Mouse (Mus musculus) large intestine, adult 2 months (tissue): ENCODE results near the gene Plcxd1. TPM values are rescaled to one million over a fixed set of nuclear protein-coding genes. Genes with fewer than 3 reads are reported as not detected.
"Not testable (repeated sequence)": the region's sequence is repeated elsewhere in the genome, so short reads cannot be mapped to it uniquely, and the experiment has no call there.

Experiments used
- DNase-seq: peaks from one replicate; pipeline ENCODE4 v3.0.0-alpha.2; 2012; ENCODE audit warnings: low read depth, low spot score
- WGBS: fragments of 180-500 bp; shearing (Covaris S2); methylation state at CpG from one replicate; pipeline ENCODE4 v1.1.7; 2018; 5-methylcytosine and 5-hydroxymethylcytosine counted together
- polyA plus RNA-seq: library from polyadenylated mRNA; depleted of rRNA; stranded (reverse); fragments of >200 nt; gene quantifications from 2 replicates; pipeline ENCODE4 v1.2.3, GENCODE M21; 2012; rRNA removed

Gene Plcxd1
- polyA plus RNA-seq, 1 experiment, result 0.36 TPM

DNA sequence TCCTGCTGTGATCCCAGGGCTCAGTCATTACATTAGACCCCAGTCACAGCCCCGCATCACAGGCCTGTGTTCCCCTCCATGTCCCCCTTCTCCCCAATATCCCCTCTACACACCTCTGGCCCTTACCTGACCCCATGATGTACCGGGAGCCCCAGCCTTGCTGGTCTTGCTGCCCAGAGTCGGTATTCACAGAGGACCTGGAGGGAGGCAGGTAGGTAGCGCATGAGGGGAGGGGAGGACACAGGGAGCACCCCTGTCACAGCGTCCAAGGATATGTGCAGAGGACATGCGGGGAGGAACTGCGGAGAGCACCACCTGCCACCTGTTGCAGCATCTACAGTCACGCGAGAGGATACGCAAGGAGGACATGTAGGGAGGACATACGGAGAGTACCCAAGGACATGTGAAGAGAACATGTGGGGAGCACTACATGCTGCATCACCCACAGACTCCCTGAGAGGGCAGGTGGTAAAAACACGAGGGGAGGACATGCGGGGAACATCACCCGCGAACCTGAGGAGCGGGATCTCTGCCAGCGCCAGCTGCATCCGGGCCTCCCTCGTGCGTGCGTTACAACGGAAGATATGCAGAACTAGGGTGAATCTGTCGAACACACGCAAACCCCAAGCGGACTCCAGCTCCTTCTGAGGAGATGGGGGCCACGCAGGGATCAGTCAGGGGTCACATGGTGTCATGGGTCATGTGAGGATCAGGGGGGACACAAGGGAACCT lies 6.5 kb downstream of the Plcxd1 start:
- no peak for DNase-seq
- WGBS, result 96% methylated on average over 26 of the region's 26 CpGs

DNA sequence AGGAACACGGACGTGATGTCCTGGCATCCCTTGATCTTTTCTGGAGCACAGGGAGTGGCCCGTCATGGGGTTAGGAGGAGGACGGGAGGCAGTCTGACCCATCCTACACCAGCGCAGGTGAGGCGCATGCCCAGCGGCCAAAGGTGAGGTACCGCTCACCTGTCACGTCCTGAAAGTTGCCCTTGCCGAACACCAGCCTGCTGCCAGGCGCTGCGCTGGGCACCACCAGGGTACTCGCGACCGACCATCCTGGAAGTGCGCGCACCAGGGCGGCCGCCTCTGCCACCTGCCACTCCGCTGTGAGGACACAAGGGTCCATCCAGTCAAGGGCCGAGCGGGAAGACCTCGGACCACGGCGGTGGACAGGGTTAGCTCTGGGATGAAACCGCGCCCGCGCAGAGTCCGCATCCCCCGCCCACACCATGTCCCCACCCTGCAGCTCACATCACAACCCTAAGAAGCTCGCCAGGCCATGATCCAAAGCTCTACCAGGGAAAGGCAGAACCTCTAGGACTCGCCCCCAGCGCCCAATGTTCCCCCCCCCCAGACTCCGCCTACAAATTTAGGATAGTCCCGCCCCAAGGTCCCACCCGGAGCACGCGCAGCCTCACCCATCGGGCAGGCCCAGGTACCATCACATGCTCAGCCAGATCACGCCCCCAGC lies 7.3 kb downstream of the Plcxd1 start:
- no peak for DNase-seq
- WGBS, result 16% methylated on average over 41 of the region's 41 CpGs

DNA sequence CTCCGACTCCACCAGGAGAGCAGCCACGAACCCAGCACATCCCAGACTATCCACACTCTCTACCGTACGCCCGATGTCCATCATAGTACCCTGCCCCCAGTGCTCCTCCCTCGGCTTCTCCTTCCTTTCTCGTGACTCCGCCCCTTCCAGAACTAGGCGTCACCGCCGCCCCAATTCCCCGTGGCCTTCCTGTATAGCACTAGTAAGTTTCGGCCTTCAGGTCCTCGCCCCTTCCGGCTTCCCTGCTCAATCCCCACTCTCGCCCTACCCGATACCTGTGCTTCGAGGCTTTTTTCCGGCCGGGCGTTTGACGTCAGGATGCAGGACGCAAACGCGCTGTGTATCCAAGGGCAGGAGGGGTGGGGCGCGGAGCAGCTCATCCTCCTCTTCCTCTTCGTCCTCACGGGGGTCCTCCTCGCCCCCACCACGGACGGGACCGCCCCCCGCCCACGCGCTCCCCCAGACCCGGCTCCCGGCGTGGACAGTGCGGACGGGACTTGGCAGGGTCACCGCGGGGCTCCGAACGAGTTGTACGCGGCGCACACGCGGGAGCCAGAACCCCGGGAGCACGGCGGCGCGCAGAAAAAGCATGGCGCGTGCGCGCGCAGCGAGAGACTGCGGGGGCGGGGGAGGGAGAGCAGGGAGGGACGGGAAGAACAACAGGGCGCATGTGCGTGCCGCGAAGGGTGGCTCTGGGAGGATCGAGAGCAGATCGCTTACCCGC lies 8.0 kb downstream of the Plcxd1 start, which contains the start of gene Gtpbp6:
Gene Gtpbp6 (minus strand): TSS at position 617 of the 724 bp plus-strand sequence.
- under 1% methylated on average over 71 of the region's 71 CpGs for WGBS
- peak; percentile 89 for DNase-seq

DNA sequence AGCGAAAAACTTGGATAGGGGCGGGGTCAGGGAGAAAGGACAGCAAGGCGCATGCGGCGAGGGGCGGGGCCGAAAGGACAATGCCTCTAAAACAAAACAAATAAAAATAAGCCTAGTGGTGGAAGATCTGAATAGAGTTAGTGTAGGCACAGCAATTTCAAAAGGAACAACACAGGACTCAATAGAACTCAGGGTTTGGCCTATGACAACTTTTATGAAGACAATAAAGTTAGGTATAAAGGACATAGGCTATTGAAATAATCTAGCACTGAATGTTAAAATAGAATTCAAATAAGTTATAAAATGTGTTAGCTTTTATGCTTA lies 8.5 kb downstream of the Plcxd1 start:
- under 1% methylated on average over 7 of the region's 7 CpGs for WGBS
- no peak for DNase-seq

DNA sequence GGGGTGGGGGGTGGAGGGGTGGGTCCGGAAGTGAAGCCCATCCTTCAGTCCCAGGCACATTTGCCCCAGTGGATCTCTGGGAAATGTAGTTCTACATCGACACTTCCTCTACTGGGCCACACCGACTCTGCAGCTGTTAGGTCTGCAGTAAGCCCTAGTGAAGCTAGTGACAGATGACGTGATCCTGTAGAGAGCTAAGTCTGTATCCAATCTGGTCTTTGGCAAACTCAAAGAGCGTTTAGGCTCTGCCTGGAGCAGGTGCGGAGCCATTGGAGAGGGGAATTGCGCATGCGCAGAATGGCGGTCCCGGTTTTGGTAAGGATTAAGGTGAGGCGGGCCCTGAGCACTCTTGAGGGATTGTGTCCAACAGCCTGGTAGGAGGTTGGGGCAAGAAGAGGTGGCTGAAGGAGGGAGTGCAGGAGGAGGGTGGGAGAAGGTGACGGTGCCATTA lies 10.2 kb downstream of the Plcxd1 start, which contains the start of gene Zfp605:
Gene Zfp605 (plus strand): TSS at position 102 of the 451 bp plus-strand sequence.
- 1% methylated on average over 12 of the region's 12 CpGs for WGBS
- DNase-seq, result peak; percentile 55

DNA sequence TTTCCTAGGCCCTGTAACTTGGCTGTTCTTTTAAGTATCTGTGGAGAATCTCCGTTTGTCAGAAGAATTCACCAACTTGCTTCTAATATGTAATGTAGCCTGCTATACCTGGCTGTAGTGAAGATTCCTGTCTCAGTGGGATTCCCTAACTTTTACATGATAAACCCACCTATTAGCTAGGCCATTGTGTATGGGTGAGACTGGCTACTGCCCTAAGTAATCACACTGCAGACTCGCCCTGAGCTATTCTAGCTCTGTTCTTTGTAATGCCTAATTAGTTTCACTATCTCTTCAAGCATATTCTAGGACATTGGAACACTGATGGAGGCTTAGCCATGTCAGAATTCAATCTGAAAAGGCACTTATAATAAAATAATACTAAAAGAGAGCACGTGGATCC lies 22.6 kb downstream of the Plcxd1 start:
- 85% methylated on average over 3 of the region's 3 CpGs for WGBS
- DNase-seq, result not testable (repeated sequence)

DNA sequence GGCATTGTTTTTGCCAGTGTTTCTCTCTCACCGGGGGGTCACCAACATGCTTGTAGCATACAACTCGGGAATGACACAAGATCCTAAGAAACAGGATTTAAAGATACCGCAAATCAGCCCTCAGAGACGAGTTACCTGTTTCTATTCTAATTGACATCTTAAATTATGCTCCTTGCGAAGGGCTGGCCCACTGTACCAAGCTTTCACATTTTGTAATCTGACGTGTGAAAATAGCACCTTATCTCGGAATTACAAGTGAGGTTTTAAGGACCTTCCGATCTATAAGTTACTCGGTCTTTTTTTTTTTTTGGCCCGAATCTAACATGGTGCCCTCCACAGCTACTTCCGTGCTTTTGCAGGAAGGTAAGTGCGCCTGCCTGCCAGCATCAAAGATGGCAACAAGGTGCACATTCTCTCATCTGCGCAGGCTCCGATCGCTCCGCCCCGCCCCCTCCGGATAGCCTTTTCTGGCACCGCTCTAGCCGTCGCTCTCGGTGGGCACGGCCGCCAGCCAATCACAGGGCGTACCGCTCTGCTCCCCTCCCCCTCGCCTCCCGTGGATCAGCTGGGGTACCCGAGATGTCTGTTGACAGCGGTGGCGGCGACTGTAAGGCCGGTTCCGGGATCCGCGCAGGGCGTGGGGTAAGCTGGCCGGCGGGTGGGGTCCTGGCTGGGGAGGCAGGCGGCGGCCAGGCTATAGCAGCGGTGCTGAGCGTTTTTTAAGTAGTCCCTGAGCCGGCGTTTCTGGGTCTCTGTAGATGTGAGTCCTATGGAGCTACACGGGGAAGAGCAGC lies 35.7 kb downstream of the Plcxd1 start, which contains the start of gene Chfr:
Gene Chfr (plus strand): TSS at position 550 of the 794 bp plus-strand sequence.
- DNase-seq, result peak; percentile 91
- WGBS, result 4% methylated on average over 46 of the region's 46 CpGs

DNA sequence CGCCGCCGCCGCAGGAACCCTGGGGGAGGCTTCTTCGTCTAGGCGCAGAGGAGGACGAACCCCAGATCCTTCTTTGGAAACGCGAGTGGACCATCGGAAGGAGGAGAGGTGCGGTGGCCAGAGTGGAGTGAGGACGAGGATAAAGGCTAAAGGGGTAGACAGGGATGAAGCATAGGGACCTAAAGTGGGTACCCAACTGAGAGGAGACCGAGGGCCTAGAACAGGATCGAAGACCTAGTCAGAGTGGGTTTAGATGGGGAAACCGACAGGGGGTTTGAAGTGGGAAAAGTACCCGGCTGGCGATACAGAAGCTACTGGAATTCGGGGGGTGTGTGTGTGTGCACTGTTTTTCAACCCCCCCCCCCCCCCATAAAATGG lies 36.3 kb downstream of the Plcxd1 start:
- WGBS, result 4% methylated on average over 18 of the region's 18 CpGs
- DNase-seq, result no peak

DNA sequence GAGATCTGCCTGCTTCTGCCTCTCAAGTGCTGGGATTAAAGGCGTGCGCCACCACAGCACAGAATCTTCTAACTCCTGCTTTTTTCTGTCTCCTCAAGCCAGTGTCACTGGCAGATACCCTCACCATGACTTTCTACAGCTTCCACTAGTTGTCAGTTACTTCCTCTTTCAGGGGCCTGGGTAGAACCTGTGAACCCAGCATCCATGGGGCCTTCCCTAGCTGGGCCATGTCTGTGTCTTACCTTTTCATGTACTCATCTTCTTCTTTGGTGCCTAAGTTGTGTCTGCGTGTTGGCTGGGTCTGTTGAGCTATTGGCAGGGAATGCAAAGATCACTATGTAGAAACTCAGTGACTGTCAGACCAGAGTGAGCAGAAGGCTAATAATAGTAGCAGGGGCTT lies 38.0 kb downstream of the Plcxd1 start:
- WGBS, result over 99% methylated on average over 3 of the region's 3 CpGs
- no peak for DNase-seq

DNA sequence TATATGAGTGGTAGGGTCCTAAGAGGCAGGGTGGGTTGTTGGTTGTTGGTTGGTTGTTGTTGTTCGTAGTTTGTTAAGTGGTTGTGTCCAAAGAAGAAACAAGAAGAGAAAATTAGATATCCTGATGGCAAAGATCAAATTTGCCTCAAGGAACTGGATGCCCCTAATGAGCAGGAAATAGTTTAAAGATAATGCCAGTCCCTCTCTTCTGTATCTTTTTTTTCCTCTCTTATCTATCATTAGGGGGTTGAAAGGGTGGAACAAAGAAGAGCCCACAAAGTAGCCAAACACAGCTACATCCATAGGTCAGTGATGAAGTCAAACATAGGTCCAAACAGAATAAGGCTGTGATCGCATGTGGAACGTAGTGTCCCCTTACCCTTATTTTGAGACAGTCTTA lies 39.6 kb downstream of the Plcxd1 start:
- 94% methylated on average over 3 of the region's 3 CpGs for WGBS
- no peak for DNase-seq

DNA sequence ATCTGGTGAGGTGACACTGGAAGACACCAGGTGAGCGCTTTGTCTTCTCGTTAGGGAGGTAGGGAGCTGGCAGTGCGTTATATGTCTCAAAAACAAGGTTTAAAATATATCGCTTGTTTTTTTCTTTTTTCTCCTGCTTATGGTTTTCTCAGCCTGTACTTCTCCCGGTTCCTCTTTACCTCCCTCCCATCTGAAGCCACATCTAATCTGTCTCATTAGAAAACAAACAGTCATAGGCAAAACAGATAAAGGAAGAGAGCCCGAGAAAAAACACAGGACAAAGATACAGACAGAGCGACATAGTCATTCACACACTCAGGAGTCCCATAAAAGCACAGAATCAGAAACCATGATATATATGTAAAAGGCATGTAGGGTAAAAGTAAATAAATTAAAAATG lies 40.7 kb downstream of the Plcxd1 start:
- DNase-seq, result no peak
- WGBS, result 91% methylated on average over 7 of the region's 7 CpGs

DNA sequence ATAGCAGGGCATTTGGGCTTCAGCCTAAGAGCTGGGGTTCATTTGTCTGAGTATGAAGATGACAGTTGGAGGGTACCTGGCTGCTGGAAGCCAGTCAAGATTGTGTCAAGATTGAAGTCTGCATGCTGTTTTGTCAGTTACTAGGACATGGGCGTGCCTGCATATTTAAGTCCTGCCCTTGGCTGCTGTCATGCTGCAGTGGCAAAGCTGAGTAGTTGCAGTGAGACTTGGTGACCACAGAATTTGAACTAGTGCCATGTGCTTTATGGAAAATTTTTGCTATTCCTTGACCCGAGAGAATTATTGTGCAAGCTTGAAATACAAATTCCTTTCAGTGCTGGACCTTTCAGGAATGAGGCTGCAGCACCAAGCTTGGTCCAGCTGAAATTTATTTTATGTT lies 42.5 kb downstream of the Plcxd1 start:
- no peak for DNase-seq
- WGBS, result 66% methylated on average over 2 of the region's 2 CpGs

DNA sequence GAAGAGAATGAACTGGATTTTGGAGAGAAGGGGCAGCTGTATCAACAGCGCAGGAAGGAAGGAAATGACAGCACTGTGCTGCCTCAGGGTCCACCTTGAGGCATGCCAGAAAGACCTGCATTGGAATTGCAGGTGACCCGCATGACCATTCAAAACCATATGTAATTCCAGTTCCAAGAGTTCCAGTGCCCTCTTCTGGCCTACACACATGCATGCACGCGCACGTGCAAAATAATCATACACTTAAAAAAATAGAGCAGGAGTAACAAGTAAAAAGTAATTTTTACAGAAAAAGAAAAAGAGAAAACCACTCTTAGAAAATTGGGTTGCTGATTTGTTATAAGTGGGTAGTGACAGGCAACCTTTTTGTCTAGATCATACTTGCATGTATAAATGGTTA lies 43.2 kb downstream of the Plcxd1 start:
- WGBS, result 86% methylated on average over 5 of the region's 5 CpGs
- no peak for DNase-seq

Other genes starting within 250 kb of the Plcxd1 start
- gene Gm15446, start 176.6 kb upstream of the Plcxd1 start, polyA plus RNA-seq, result 1.0 and 1.5 TPM in 2 replicates
- 2.3 and 2.4 TPM in 2 replicates for gene Zfp932, start 103.4 kb upstream of the Plcxd1 start, polyA plus RNA-seq
- 0.21 and 0.23 TPM in 2 replicates for gene Gm17655, start 27.5 kb upstream of the Plcxd1 start, polyA plus RNA-seq
- gene Gm35315, start 5.5 kb upstream of the Plcxd1 start, polyA plus RNA-seq, result 0.20 and 0.41 TPM in 2 replicates
- 70.5 and 76.0 TPM in 2 replicates for gene Gtpbp6, start 8.2 kb downstream of the Plcxd1 start, polyA plus RNA-seq
- 0.30 and 0.44 TPM in 2 replicates for gene Zfp605, start 10.1 kb downstream of the Plcxd1 start, polyA plus RNA-seq
- gene Chfr, start 35.9 kb downstream of the Plcxd1 start, polyA plus RNA-seq, result 34.2 and 51.3 TPM in 2 replicates
- gene Golga3, start 76.7 kb downstream of the Plcxd1 start, polyA plus RNA-seq, result 4.7 and 8.6 TPM in 2 replicates
- gene Ankle2, start 131.0 kb downstream of the Plcxd1 start, polyA plus RNA-seq, result 4.7 and 7.2 TPM in 2 replicates
- 19.0 and 21.0 TPM in 2 replicates for gene Pgam5, start 169.9 kb downstream of the Plcxd1 start, polyA plus RNA-seq
- gene Pxmp2, start 186.2 kb downstream of the Plcxd1 start, polyA plus RNA-seq, result 5.1 and 5.9 TPM in 2 replicates
- 12.3 and 14.4 TPM in 2 replicates for gene Pole, start 186.3 kb downstream of the Plcxd1 start, polyA plus RNA-seq
- 4.9 and 5.0 TPM in 2 replicates for gene P2rx2, start 243.2 kb downstream of the Plcxd1 start, polyA plus RNA-seq
- gene Lrcol1, start 244.8 kb downstream of the Plcxd1 start, polyA plus RNA-seq, result 0.16 TPM in 1 of 2 replicates, not detected in the other